Mouse (Mus musculus): ENCODE measurements at regions not wholly inside any gene's neighbourhood (a gene's known extent, or its start where the extent isn't known, plus 50 kb on each side); places are given as distances from the start of the nearest gene placed in this dataset.
A peak's percentile ranks its signal among the peaks of the same experiment; 100 is the strongest.

- no peak overlapping the region for H3K4me3 ChIP-seq (ENCODE audit: low read length)
- no peak overlapping the region for H3K9ac ChIP-seq (ENCODE audit: low read length)
- peaks cover 5% of the 10 kb centered on the region for H3K4me1 ChIP-seq (ENCODE audit: control insufficient read depth, insufficient read depth, low read length)
- H3K36me3 ChIP-seq (ENCODE audit: control insufficient read depth, insufficient read depth), result no peaks in the 10 kb centered on the region
- WGBS, result 59% methylated on average over 8 of the region's 8 CpGs
- no peaks in the 10 kb centered on the region for H3K9me3 ChIP-seq (replicated peaks; ENCODE audit: control insufficient read depth, low read length)
- peak; percentile 67 for ATAC-seq (replicated peaks; ENCODE audit: extremely low read depth, insufficient read depth, low FRiP score)
- H3K4me2 ChIP-seq (ENCODE audit: low read depth, low read length), result no peak overlapping the region
- no peaks in the 10 kb centered on the region for H3K27me3 ChIP-seq (ENCODE audit: control insufficient read depth, insufficient read depth, low read length)
- peak overlapping the region; percentile 56 for H3K27ac ChIP-seq (ENCODE audit: low read length)
These were observed 989.1 kb downstream of the 4930447A16Rik start for GRCm38 (mm10) chr15:38414318-38415090.

GRCm38 (mm10) chr15:38415091-38415486, 989.7 kb downstream of the 4930447A16Rik start:
- Histone ChIP-seq H3K27ac (ENCODE audit: low read length) (peak overlapping the region; percentile 56), H3K27me3 (ENCODE audit: control insufficient read depth, insufficient read depth, low read length) (no peaks in the 10 kb centered on the region), H3K9me3 (replicated peaks; ENCODE audit: control insufficient read depth, low read length) (no peaks in the 10 kb centered on the region), H3K4me3 (ENCODE audit: low read length) (no peak overlapping the region), H3K36me3 (ENCODE audit: control insufficient read depth, insufficient read depth) (no peaks in the 10 kb centered on the region), H3K4me2 (ENCODE audit: low read depth, low read length) (no peak overlapping the region), H3K9ac (ENCODE audit: low read length) (no peak overlapping the region), H3K4me1 (ENCODE audit: control insufficient read depth, insufficient read depth, low read length) (peaks cover 10% of the 10 kb centered on the region)
- no peak for ATAC-seq (replicated peaks; ENCODE audit: extremely low read depth, insufficient read depth, low FRiP score)
- 52% methylated on average over 2 of the region's 2 CpGs for WGBS

DNA sequence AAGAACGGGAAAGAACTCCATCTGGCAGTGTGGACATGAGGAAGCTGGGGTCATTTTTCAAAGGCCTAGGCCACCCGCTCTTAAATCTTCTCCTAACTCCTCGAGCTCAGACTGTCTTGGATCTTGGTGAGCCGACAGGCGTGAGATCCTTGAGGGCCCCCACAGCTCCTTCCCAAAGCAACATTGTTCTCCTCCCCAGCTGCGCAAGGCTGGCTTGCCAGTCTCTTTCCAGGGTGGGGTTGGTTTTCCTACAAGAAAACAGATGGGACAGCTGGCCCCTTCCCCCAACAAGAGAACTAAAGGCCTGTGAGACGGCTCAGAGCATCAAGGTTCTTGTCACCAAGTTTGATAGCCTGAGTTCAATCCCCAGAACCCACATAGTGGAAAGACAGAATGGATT, 994.3 kb downstream of the 4930447A16Rik start:
- ATAC-seq (replicated peaks; ENCODE audit: extremely low read depth, insufficient read depth, low FRiP score), result no peak
- Histone ChIP-seq H3K9ac (ENCODE audit: low read length) (no peak overlapping the region; the same call in 1 of the 2 replicates), H3K4me2 (ENCODE audit: low read depth, low read length) (no peak overlapping the region), H3K36me3 (ENCODE audit: control insufficient read depth, insufficient read depth) (no peaks in the 10 kb centered on the region), H3K9me3 (replicated peaks; ENCODE audit: control insufficient read depth, low read length) (no peaks in the 10 kb centered on the region), H3K27ac (ENCODE audit: low read length) (no peak overlapping the region), H3K4me3 (ENCODE audit: low read length) (no peak overlapping the region), H3K4me1 (ENCODE audit: control insufficient read depth, insufficient read depth, low read length) (peaks cover 20% of the 10 kb centered on the region), H3K27me3 (ENCODE audit: control insufficient read depth, insufficient read depth, low read length) (no peaks in the 10 kb centered on the region)
- WGBS, result 60% methylated on average over 7 of the region's 7 CpGs

DNA sequence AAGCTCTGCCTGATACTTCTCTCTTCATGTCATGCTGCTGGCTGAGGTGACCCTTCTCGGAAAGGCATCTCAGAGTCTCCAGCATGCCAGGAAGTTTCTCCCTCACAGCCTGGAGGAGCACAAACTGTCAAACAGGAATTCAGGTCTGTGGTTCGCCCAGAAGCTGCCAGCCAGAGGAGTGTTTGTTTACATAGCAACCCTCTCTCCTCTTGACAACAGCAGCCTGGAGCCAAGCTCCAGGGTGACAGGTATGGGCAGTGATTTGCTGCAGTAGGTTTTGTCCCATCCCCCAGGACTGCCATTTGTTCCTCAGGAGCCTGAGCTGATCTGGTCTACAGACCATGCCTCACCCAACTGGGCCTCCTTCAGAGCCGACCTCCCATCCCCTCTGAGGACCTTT, 995.4 kb downstream of the 4930447A16Rik start:
- H3K9me3 ChIP-seq (replicated peaks; ENCODE audit: control insufficient read depth, low read length), result no peaks in the 10 kb centered on the region
- 9% methylated on average over 3 of the region's 3 CpGs for WGBS
- H3K9ac ChIP-seq (ENCODE audit: low read length), result no peak overlapping the region; the same call in 1 of the 2 replicates
- no peak overlapping the region for H3K4me3 ChIP-seq (ENCODE audit: low read length)
- no peak overlapping the region for H3K4me2 ChIP-seq (ENCODE audit: low read depth, low read length)
- ATAC-seq (replicated peaks; ENCODE audit: extremely low read depth, insufficient read depth, low FRiP score), result peak; percentile 87
- peaks cover 17% of the 10 kb centered on the region for H3K4me1 ChIP-seq (ENCODE audit: control insufficient read depth, insufficient read depth, low read length)
- no peaks in the 10 kb centered on the region for H3K27me3 ChIP-seq (ENCODE audit: control insufficient read depth, insufficient read depth, low read length)
- H3K27ac ChIP-seq (ENCODE audit: low read length), result peak overlapping the region; percentile 76
- H3K36me3 ChIP-seq (ENCODE audit: control insufficient read depth, insufficient read depth), result no peaks in the 10 kb centered on the region

- WGBS, result 70% methylated on average over 6 of the region's 6 CpGs
- ATAC-seq (replicated peaks; ENCODE audit: extremely low read depth, insufficient read depth, low FRiP score), result no peak
- H3K36me3 ChIP-seq (ENCODE audit: control insufficient read depth, insufficient read depth), result no peaks in the 10 kb centered on the region
These were observed 997.4 kb downstream of the 4930447A16Rik start for GRCm38 (mm10) chr15:38422741-38423140.

DNA sequence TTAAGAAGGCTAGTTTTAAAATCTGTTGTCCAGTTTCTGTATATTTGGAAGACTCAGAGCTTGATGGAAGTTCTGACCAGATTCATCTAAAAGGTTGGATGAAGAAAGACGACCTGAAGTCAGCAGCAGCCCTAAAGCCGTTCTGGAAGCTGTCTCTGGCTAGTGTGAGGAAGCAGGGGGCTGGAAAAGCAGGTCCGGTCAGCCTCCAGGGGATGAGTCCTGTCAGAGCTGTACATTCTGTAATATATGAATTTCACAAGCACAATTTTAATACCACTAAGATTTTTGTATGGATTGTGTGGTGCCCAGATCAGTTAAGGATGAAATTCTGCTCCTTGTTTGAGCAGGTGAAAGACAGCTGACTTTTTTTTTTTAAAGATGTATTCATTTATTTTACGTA, 1000.2 kb downstream of the 4930447A16Rik start:
- Histone ChIP-seq H3K4me1 (ENCODE audit: control insufficient read depth, insufficient read depth, low read length) (peaks cover 7% of the 10 kb centered on the region), H3K4me3 (ENCODE audit: low read length) (no peak overlapping the region), H3K27ac (ENCODE audit: low read length) (no peak overlapping the region), H3K9ac (ENCODE audit: low read length) (no peak overlapping the region), H3K4me2 (ENCODE audit: low read depth, low read length) (no peak overlapping the region), H3K27me3 (ENCODE audit: control insufficient read depth, insufficient read depth, low read length) (no peaks in the 10 kb centered on the region), H3K36me3 (ENCODE audit: control insufficient read depth, insufficient read depth) (no peaks in the 10 kb centered on the region), H3K9me3 (replicated peaks; ENCODE audit: control insufficient read depth, low read length) (no peaks in the 10 kb centered on the region; the same call in 1 of the 2 replicates)
- 73% methylated on average over 4 of the region's 4 CpGs for WGBS
- no peak for ATAC-seq (replicated peaks; ENCODE audit: extremely low read depth, insufficient read depth, low FRiP score)

More at GRCm38 (mm10) chr15:38422741-38423140, 997.4 kb downstream of the 4930447A16Rik start:
- Histone ChIP-seq H3K27ac (ENCODE audit: low read length) (peak overlapping the region; percentile 20), H3K4me1 (ENCODE audit: control insufficient read depth, insufficient read depth, low read length) (peaks cover 17% of the 10 kb centered on the region), H3K9ac (ENCODE audit: low read length) (no peak overlapping the region), H3K4me2 (ENCODE audit: low read depth, low read length) (no peak overlapping the region), H3K27me3 (ENCODE audit: control insufficient read depth, insufficient read depth, low read length) (no peaks in the 10 kb centered on the region), H3K4me3 (ENCODE audit: low read length) (no peak overlapping the region), H3K9me3 (replicated peaks; ENCODE audit: control insufficient read depth, low read length) (no peaks in the 10 kb centered on the region)

GRCm38 (mm10) chr15:38427966-38428365, 1002.6 kb downstream of the 4930447A16Rik start:
- no peaks in the 10 kb centered on the region for H3K4me1 ChIP-seq (ENCODE audit: control insufficient read depth, insufficient read depth, low read length)
- H3K27ac ChIP-seq (ENCODE audit: low read length), result no peak overlapping the region
- no peak overlapping the region for H3K4me2 ChIP-seq (ENCODE audit: low read depth, low read length)
- no peaks in the 10 kb centered on the region for H3K27me3 ChIP-seq (ENCODE audit: control insufficient read depth, insufficient read depth, low read length)
- H3K4me3 ChIP-seq (ENCODE audit: low read length), result no peak overlapping the region
- WGBS, result 38% methylated on average over 1 of the region's 1 CpGs
- no peaks in the 10 kb centered on the region; the same call in 1 of the 2 replicates for H3K9me3 ChIP-seq (replicated peaks; ENCODE audit: control insufficient read depth, low read length)
- no peak overlapping the region for H3K9ac ChIP-seq (ENCODE audit: low read length)
- H3K36me3 ChIP-seq (ENCODE audit: control insufficient read depth, insufficient read depth), result no peaks in the 10 kb centered on the region
- no peak for ATAC-seq (replicated peaks; ENCODE audit: extremely low read depth, insufficient read depth, low FRiP score)

DNA sequence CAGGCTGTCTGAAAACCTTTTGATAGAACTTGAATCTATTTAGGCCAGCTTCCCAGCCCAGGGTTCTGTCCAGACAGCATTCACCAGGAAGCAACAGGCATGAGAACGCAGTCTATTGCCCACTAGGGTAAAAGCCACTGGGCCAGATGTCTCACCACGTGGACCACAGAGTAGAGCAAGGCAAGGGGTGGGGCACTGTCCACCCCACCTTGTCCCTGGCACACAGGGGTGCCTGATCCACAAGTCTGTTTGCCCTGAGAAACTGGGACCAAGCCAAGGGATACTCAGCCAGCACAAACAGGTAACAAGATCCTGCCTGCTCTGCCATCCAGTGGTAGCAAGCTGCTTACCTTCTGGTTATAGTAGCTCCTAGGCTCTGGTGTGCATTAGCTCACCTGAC, 1006.3 kb downstream of the 4930447A16Rik start:
- Histone ChIP-seq H3K4me1 (ENCODE audit: control insufficient read depth, insufficient read depth, low read length) (no peaks in the 10 kb centered on the region), H3K9me3 (replicated peaks; ENCODE audit: control insufficient read depth, low read length) (peaks cover 7% of the 10 kb centered on the region; the same call in 1 of the 2 replicates), H3K36me3 (ENCODE audit: control insufficient read depth, insufficient read depth) (no peaks in the 10 kb centered on the region), H3K9ac (ENCODE audit: low read length) (no peak overlapping the region), H3K4me3 (ENCODE audit: low read length) (no peak overlapping the region), H3K27ac (ENCODE audit: low read length) (no peak overlapping the region), H3K27me3 (ENCODE audit: control insufficient read depth, insufficient read depth, low read length) (no peaks in the 10 kb centered on the region), H3K4me2 (ENCODE audit: low read depth, low read length) (no peak overlapping the region)
- 52% methylated on average over 2 of the region's 2 CpGs for WGBS
- ATAC-seq (replicated peaks; ENCODE audit: extremely low read depth, insufficient read depth, low FRiP score), result 0 out of 2 replicates have a peak, but pooled peaks have one; percentile 28

GRCm38 (mm10) chr15:38433386-38433785, 1008.0 kb downstream of the 4930447A16Rik start:
- Histone ChIP-seq H3K36me3 (ENCODE audit: control insufficient read depth, insufficient read depth) (no peaks in the 10 kb centered on the region), H3K4me1 (ENCODE audit: control insufficient read depth, insufficient read depth, low read length) (no peaks in the 10 kb centered on the region), H3K4me3 (ENCODE audit: low read length) (no peak overlapping the region), H3K9me3 (replicated peaks; ENCODE audit: control insufficient read depth, low read length) (peaks cover 7% of the 10 kb centered on the region; the same call in 1 of the 2 replicates), H3K4me2 (ENCODE audit: low read depth, low read length) (no peak overlapping the region), H3K27me3 (ENCODE audit: control insufficient read depth, insufficient read depth, low read length) (no peaks in the 10 kb centered on the region), H3K27ac (ENCODE audit: low read length) (no peak overlapping the region), H3K9ac (ENCODE audit: low read length) (no peak overlapping the region)
- 86% methylated on average over 7 of the region's 7 CpGs for WGBS
- ATAC-seq (replicated peaks; ENCODE audit: extremely low read depth, insufficient read depth, low FRiP score), result no peak
